Mouse (Mus musculus) intestine, embryonic 16.5 days (tissue): ENCODE results near the gene Eef2. TPM values are rescaled to one million over a fixed set of nuclear protein-coding genes. Genes with fewer than 3 reads are reported as not detected.
"Not testable (repeated sequence)": the region's sequence is repeated elsewhere in the genome, so short reads cannot be mapped to it uniquely, and the experiment has no call there.

ENCODE experiments used
- ATAC-seq: fragments of 200-750 bp; cut with Nextera tagmentation; 2 replicates; pipeline ENCODE4 v1.8.0; 2017; ENCODE audit warnings: moderate TSS enrichment, moderate library complexity
- H3K27ac ChIP-seq: fragments of 300-500 bp; sonication (generic); 2 replicates; pipeline ENCODE4 v1.5.1; 2014; ENCODE audit warnings: mild to moderate bottlenecking, low read length
- H3K27me3 ChIP-seq: fragments of 300-500 bp; sonication (generic); replicated peaks from 2 replicates; pipeline ENCODE4 v1.6.1; 2014; ENCODE audit warnings: low read length, control low read depth, mixed read lengths; ENCODE audit not compliant: control insufficient read depth, insufficient read depth
- H3K36me3 ChIP-seq: fragments of 300-500 bp; sonication (generic); 2 replicates; pipeline ENCODE4 v1.6.1; 2014; ENCODE audit warnings: low read length, control low read depth; ENCODE audit not compliant: control insufficient read depth, insufficient read depth
- H3K4me1 ChIP-seq: fragments of 300-500 bp; sonication (generic); 2 replicates; pipeline ENCODE4 v1.6.1; 2014; ENCODE audit warnings: low read length, control low read depth, mixed read lengths; ENCODE audit not compliant: control insufficient read depth, insufficient read depth
- H3K4me2 ChIP-seq: fragments of 300-500 bp; sonication (generic); 2 replicates; pipeline ENCODE4 v1.6.1; 2014; ENCODE audit warnings: low read depth, low read length, control low read depth
- H3K4me3 ChIP-seq: fragments of 300-500 bp; sonication (generic); 2 replicates; pipeline ENCODE4 v1.5.1; 2014; ENCODE audit warnings: mild to moderate bottlenecking, low read length
- H3K9ac ChIP-seq: fragments of 300-500 bp; sonication (generic); 2 replicates; pipeline ENCODE4 v1.6.1; 2014; ENCODE audit warnings: low read depth, low read length
- H3K9me3 ChIP-seq: fragments of 300-500 bp; sonication (generic); 2 replicates; pipeline ENCODE4 v1.6.1; 2016; ENCODE audit warnings: low read length, control low read depth; ENCODE audit not compliant: control insufficient read depth
- WGBS: fragments of 180-500 bp; shearing (Covaris S2); extraction: QIAGEN DNeasy Blood & Tissue Kit; methylation state at CpG from one replicate; pipeline ENCODE4 v1.1.7; 2014; 5-methylcytosine and 5-hydroxymethylcytosine counted together
- polyA plus RNA-seq: library from polyadenylated mRNA; unstranded; fragments of >200 nt; fragmentation: Nextera tagmentation; extraction: Ambion mirVana; gene quantifications from 2 replicates; pipeline ENCODE4 v1.2.1, GENCODE M21; 2015

The Eef2 gene
- polyA plus RNA-seq, 1 experiment from 2014 or later: 526 TPM

- Histone ChIP-seq H3K27me3 (no peaks in the 10 kb centered on the region), H3K4me3 (no peak overlapping the region), H3K4me1 (peaks cover 31% of the 10 kb centered on the region), H3K9ac (no peak overlapping the region), H3K27ac (no peak overlapping the region), H3K4me2 (no peak overlapping the region), H3K9me3 (no peaks in the 10 kb centered on the region), H3K36me3 (peaks cover 6% of the 10 kb centered on the region; the same call in 1 of the 2 replicates)
- no peak for ATAC-seq
- 73% methylated on average over 8 of the region's 8 CpGs for whole genome bisulfite sequencing
Measured at GRCm38 (mm10) chr10:81165118-81165517, 11.3 kb upstream of the Eef2 start.

GRCm38 (mm10) chr10:81167200-81168086 lies 9.0 kb upstream of the Eef2 start, which contains the start of gene Pias4:
Gene Pias4, minus strand, starts transcription at chr10:81167923.
- Histone ChIP-seq H3K4me3 (peak within 1 kb of the TSS; percentile 92), H3K27ac (peak within 1 kb of the TSS; percentile 84), H3K4me1 (peaks cover 27% of the 10 kb centered on the region), H3K9ac (peak within 1 kb of the TSS; percentile 88), H3K9me3 (no peaks in the 10 kb centered on the region), H3K27me3 (no peaks in the 10 kb centered on the region), H3K36me3 (peaks cover 6% of the 10 kb centered on the region; the same call in 1 of the 2 replicates), H3K4me2 (peak within 1 kb of the TSS; percentile 81)
- under 1% methylated on average over 58 of the region's 64 CpGs for WGBS
- ATAC-seq: peak; percentile 89

GRCm38 (mm10) chr10:81168087-81168431 lies 8.4 kb upstream of the Eef2 start:
- Histone ChIP-seq H3K4me3 (peak overlapping the region; percentile 55), H3K9me3 (no peaks in the 10 kb centered on the region), H3K9ac (peak overlapping the region; percentile 71), H3K4me1 (peaks cover 23% of the 10 kb centered on the region), H3K36me3 (peaks cover 3% of the 10 kb centered on the region; the same call in 1 of the 2 replicates), H3K4me2 (peak overlapping the region; percentile 81), H3K27ac (peak overlapping the region; percentile 84), H3K27me3 (no peaks in the 10 kb centered on the region)
- ATAC-seq: peak; percentile 65
- 5% methylated on average over 5 of the region's 5 CpGs for WGBS

DNA sequence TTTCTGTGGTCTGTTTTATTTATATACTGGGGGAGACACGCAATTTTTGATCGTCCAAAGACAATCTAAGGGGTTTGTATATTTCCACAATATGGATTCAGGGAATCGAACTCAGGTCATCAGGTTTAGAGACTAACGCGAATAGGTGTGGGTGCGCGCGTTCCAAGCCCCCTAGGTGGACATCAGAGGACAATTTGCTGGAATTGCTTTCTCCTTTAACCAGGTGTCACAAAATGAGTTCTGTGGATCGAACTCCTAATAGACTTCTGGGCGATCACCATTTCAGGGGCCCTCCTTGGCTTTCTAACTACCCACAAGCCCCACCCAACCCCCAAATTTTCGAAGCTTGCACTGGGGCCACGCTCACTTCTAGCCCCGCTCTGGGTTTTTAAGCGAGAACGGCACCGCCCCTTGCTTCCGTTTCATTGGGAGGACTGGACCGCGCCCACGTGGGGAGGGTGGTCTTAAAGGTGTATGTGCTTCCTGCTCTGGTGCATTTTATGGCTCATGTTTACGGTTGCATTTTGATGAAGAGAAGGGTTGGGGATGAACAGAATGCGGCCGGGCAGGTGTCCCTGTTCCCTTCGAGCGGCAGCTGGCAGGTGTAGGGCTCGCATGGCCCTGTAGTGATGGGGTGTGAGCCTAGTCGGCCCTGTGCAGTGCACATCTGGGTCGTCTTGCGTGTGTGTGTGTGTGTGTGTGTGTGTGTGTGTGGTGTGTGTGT lies 7.7 kb upstream of the Eef2 start:
- WGBS: 2% methylated on average over 29 of the region's 29 CpGs
- H3K27ac ChIP-seq: peak overlapping the region; percentile 84
- peak overlapping the region; percentile 55 for H3K4me3 ChIP-seq
- H3K4me2 ChIP-seq: peak overlapping the region; percentile 81
- H3K9ac ChIP-seq: peak overlapping the region; percentile 71
- H3K4me1 ChIP-seq: peaks cover 29% of the 10 kb centered on the region
- H3K36me3 ChIP-seq: peaks cover 3% of the 10 kb centered on the region; the same call in 1 of the 2 replicates
- H3K27me3 ChIP-seq: no peaks in the 10 kb centered on the region
- ATAC-seq: peak; percentile 39
- no peaks in the 10 kb centered on the region for H3K9me3 ChIP-seq

DNA sequence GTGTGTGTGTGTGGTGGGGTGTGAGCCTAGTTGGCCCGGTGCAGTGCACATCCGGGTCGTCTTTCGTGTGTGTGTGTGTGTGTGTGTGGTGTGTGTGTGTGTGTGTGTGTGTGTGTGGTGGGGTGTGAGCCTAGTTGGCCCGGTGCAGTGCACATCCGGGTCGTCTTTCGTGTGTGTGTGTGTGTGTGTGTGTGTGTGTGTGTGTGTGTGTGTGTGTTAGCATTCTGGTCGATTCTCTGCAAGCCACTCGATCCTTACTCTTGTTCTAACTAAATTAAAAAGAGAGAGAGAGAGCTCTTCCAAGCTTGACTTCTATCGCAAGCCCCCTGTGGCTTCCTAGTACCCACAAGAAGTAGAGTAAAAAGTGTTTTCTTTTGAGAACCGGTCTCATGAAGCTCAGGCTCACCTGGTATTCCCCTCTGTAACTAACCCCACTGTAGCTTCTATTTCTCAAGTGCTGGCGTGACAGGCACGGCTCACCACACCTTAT lies 7.0 kb upstream of the Eef2 start:
- 37% methylated on average over 7 of the region's 14 CpGs for WGBS
- not testable (repeated sequence) for H3K4me2 ChIP-seq, H3K9ac ChIP-seq, H3K27me3 ChIP-seq, H3K9me3 ChIP-seq, H3K36me3 ChIP-seq, ATAC-seq, H3K4me3 ChIP-seq
- H3K27ac ChIP-seq: 0 out of 2 replicates have a peak overlapping the region, but pooled peaks have one; percentile 6
- peaks cover 33% of the 10 kb centered on the region for H3K4me1 ChIP-seq

- Histone ChIP-seq H3K36me3 (peaks cover 6% of the 10 kb centered on the region), H3K9ac (peak overlapping the region; percentile 51), H3K4me2 (peak overlapping the region; percentile 42), H3K4me3 (0 out of 2 replicates have a peak overlapping the region, but pooled peaks have one; percentile 2), H3K27me3 (no peaks in the 10 kb centered on the region), H3K9me3 (no peaks in the 10 kb centered on the region), H3K4me1 (peaks cover 37% of the 10 kb centered on the region), H3K27ac (peak overlapping the region; percentile 75)
- ATAC-seq: peak; percentile 16
- 3% methylated on average over 21 of the region's 21 CpGs for WGBS
Measured at GRCm38 (mm10) chr10:81173132-81173531, 3.3 kb upstream of the Eef2 start.

- peaks cover 22% of the 10 kb centered on the region for H3K36me3 ChIP-seq
- peak overlapping the region; percentile 52 for H3K4me2 ChIP-seq
- WGBS: 3% methylated on average over 29 of the region's 29 CpGs
- no peaks in the 10 kb centered on the region for H3K27me3 ChIP-seq
- peak overlapping the region; percentile 43 for H3K27ac ChIP-seq
- peak overlapping the region; percentile 46 for H3K9ac ChIP-seq
- H3K4me1 ChIP-seq: peaks cover 45% of the 10 kb centered on the region
- no peaks in the 10 kb centered on the region for H3K9me3 ChIP-seq
- H3K4me3 ChIP-seq: peak overlapping the region; percentile 35
- peak; percentile 36 for ATAC-seq
Measured at GRCm38 (mm10) chr10:81174617-81175344, 1.6 kb upstream of the Eef2 start.

- peak overlapping the region; percentile 52 for H3K4me2 ChIP-seq
- not testable (repeated sequence) for ATAC-seq, H3K27me3 ChIP-seq, H3K9me3 ChIP-seq
- peaks cover 45% of the 10 kb centered on the region for H3K4me1 ChIP-seq
- peaks cover 27% of the 10 kb centered on the region for H3K36me3 ChIP-seq
- H3K9ac ChIP-seq: peak overlapping the region; percentile 46; the same call in 1 of the 2 replicates
- 9% methylated on average over 4 of the region's 4 CpGs for WGBS
- H3K4me3 ChIP-seq: peak overlapping the region; percentile 35
- H3K27ac ChIP-seq: peak overlapping the region; percentile 66
Measured at GRCm38 (mm10) chr10:81175345-81175701, 1.1 kb upstream of the Eef2 start.
